Mouse (Mus musculus) gastrocnemius, postnatal 10 days (tissue): ENCODE measurements around the gene Neil3. TPM values are rescaled to one million over a fixed set of nuclear protein-coding genes. Genes with fewer than 3 reads are reported as not detected.

Experiments used
- DNase-seq: peaks from one replicate; pipeline ENCODE4 v3.0.0; 2021; ENCODE audit warnings: mixed read lengths
- long read RNA-seq, 2 experiments: library from polyadenylated mRNA; stranded (forward); transcript quantifications; one replicate each; pipeline ENCODE4 v2.0.0; 2021
- total RNA-seq, 2 experiments: library from RNA; stranded (reverse); gene quantifications; 2 replicates each; pipeline ENCODE4 v1.2.3; 2021

Neil3 gene
- total RNA-seq, result 1 to 10 TPM; 5.6 to 7.5 TPM
- long read RNA-seq, experiment 1, partial matches to known transcripts, result 0 of 5 reads
- long read RNA-seq, experiment 1, other reads (novel, unspliced or antisense), result 1 of 5 reads
- long read RNA-seq, experiment 2, result 0 reads

DNA sequence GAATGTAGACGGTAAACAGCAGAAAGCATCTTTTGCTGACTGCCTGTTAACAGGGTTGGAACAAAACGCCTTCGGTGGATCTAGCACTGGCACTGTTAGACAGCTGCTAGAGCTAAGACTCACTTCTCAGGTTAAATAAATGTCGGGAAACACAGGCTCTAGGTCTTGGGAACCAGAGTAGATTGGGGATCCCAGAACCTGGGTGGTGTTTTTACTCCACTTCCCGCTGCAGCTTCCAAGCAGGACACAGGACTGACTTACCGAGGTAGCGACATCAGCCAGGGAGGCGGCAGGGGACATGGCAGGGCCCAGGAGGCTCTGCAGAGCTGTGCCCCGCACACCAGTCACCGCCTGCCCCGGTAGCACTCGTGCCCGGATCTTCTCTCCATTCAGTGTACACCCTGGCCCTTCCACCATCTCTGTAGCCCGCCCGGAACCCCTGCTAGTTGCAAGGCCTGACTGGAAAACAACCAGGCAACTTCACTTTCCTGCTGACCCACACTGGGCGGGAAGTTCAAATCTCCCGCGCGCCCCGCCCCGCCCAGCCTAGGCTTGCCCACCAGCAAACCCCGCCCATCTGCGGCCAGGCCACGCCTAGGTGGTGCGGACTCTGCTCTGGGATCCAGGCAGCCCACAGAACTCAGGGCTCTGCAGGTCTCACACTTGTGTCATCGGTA is at the start of gene Neil3:
Gene Neil3, minus strand, starts transcription at position 571 of the 677 bp plus-strand sequence.
- peak; percentile 84 for DNase-seq

GRCm38 (mm10) chr8:53680846-53681245 is 42.0 kb upstream of the Neil3 start:
- peak; percentile 51 for DNase-seq

GRCm38 (mm10) chr8:53663946-53664345 is 25.1 kb upstream of the Neil3 start:
- peak; percentile 66 for DNase-seq

DNA sequence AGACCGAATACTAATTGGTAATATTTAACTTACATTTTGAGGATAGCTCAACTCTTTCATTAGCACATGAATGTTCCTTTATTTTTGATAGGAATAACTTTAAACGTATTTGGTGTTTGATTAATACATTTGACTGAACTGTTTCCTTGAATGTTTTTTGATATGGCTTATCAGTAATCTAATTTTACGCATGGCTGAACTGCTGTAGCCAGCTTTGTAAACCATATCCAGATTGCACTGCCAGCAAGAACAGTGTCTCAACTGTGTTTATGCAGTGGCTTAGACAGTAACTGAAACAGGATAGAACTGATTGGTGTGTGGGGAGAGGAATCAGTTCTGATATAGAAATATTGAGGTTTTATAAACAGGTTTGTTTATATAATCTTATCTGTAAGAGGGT is 22.6 kb upstream of the Neil3 start:
- DNase-seq, result no peak

DNA sequence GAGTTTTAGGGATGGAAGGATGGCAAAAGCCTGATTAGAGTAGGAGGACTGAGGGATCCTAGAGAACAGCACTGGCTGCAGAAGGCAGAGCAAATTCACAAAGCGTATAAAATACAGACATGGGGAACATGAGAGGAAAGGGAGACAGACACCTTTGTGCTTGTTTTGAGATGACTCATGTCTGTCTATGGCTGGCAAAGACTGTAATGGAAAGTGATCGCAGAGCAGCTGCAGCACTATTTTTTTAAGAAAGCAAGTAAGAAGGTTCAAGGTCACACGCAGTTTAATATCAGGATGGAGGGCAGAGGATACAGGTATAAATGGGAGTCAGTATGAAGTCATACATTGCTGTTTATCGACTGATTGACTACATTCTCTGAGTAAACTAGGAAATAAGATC is 8.2 kb downstream of the Neil3 start:
- DNase-seq, result no peak

DNA sequence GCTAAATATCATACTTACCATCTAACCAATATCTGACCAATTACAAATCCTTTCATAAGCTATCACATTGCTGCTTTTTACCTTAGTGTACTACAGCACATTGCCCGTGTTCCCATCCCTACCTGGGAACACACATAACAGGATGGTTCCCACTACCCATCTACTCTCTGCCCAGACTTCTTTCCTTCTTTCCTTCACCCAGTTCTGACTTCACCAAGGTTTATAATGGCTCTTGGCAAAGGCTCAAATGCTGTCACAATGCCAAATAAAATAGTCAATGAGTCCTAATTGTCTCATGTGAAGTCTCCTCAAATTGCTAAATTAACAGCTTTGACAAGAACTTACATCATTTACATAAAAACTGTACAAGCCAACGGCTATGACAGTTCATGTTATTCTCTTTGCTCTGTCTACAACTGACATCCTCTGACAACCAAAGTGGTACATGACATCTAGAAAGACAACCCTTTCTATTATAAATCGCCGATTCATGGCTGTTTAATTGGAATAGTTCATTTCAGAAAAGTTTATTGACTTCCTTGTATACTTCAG is 9.9 kb downstream of the Neil3 start:
- no peak for DNase-seq

DNA sequence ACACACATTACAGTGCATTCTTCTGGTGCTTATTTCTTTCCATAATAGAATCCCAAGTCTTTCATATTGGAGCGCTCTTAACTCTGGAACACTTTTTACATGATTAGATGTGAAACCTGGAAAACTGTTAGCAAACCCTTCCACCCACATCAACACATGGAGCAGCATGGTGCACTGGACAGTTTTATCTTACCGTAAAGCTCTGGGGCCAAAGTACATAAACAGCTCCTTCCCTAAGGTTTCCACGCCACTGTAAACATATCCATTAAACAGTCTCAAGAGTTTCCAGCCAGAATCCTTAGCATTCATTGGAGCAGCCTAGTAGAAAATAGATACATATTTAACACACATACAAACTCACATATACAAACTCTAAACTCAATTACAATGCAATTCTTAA is 15.4 kb downstream of the Neil3 start:
- DNase-seq, result no peak

GRCm38 (mm10) chr8:53619196-53619595 is 19.7 kb downstream of the Neil3 start:
- DNase-seq, result no peak

- no peak for DNase-seq
Observed at GRCm38 (mm10) chr8:53614288-53614646, 24.6 kb downstream of the Neil3 start.

DNA sequence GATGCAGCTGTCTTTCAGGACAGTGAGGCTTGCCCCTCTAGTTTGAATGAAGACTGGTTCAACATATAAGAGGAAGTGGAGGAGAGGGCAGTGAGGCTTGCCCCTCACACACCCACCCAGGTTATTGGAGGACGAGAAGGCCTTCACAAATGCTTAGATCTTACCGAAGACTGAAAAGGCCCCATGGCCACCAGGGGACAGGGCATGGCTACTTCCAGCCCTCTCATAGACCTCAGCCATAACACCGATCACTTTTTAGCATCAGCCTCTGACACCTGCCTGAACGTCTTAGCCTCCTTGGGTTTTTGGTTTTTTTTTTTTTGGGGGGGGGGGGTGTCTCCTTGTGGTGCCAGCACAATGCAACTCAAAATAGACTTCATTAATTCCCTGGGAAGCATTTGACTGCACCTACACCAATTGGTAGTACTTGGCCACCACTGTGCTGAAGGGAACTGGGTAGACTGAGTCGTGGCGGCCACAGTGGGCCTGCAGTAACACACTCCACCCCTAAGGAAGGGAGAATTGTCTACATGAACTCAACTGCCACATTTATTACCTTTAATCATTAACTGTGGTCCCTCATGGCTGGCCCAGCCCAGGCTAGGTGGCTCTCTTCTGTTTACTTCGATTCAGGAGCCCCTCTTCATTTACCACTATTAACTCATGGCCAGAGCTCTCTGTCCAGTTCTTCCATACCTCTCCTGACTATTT is 25.1 kb downstream of the Neil3 start:
- no peak for DNase-seq

- no peak for DNase-seq
Observed at GRCm38 (mm10) chr8:53612297-53612696, 26.6 kb downstream of the Neil3 start.

DNA sequence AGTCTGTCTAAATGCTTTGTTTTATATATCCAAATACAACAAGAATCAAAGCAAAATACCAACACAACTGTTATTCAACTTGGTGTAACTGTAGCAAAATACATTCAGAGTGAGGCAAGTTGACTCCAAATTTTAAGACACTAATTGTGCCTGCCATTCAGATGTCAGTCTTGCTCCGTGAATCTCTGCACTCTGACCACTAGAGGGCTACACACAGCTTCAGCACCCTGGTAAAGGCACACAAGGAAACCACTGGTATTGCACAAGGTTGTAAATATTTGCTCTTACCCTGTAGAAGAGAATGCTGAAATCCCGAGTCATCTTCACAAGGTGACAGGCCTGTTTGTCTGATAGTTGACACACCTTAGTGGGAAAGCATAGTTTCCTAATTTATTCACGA is 31.8 kb downstream of the Neil3 start:
- DNase-seq, result no peak

DNA sequence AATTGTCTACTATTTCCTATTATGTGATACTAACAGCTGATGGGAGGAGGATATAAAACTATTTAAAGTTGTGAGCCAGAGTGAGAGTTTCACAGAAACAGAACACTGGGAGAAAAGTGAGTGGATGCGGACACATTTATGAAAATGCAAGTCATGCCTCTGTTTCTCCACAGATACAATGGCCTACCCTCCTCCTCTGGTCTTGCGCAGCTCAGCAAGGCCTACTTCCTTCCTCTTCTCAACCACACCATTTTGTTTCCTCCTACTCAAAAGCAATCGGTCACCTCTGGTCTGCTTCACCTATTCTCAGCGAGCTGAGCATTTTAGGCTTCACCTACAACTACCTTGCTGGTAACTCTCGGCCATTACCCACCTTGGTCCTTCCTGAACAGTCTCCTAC is 34.0 kb downstream of the Neil3 start:
- DNase-seq, result no peak

DNA sequence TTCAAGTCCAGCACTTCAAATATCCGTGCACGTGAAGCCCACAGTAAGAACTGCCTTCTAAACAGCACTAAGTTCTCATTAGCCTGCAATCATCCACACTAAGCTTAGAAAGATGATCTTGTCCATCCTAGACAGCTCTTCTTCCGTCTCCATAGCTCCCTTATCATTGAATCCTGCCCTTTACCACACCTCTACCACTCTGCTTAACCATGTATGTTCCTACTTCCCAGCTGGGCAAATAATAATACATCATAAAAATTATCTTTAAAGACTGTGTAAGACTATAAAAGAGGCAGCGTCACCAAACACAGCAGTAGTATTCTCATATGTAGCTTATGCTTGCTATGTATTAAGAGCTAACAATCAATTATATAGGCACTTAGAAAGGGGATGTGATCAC is 35.2 kb downstream of the Neil3 start:
- no peak for DNase-seq

- no peak for DNase-seq
Observed at GRCm38 (mm10) chr8:53600826-53601225, 38.0 kb downstream of the Neil3 start.

GRCm38 (mm10) chr8:53600025-53600811 is 38.6 kb downstream of the Neil3 start:
- DNase-seq, result no peak

DNA sequence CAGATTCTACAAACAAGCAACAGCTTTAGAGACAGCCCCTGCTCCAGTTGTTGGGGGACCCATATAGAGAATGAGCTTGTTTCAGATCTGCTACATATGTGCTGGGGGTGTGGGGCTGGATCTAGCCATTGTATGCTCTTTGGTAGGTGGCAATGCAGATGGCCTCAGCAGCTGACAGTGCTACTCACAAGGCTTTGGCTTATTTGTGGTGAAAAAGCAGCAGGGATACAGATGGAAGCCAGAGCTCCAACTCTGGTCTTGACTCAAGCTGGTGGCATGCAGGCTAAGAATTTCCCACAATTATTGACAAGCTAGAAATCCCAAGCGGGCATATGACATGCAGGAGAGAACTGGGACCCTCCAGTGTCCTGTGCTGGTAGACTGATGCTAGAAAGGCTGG is 40.8 kb downstream of the Neil3 start:
- DNase-seq, result no peak

- no peak for DNase-seq
Observed at GRCm38 (mm10) chr8:53591777-53592176, 47.1 kb downstream of the Neil3 start.

- DNase-seq, result no peak
Observed at GRCm38 (mm10) chr8:53573600-53573999, 65.3 kb downstream of the Neil3 start.

DNA sequence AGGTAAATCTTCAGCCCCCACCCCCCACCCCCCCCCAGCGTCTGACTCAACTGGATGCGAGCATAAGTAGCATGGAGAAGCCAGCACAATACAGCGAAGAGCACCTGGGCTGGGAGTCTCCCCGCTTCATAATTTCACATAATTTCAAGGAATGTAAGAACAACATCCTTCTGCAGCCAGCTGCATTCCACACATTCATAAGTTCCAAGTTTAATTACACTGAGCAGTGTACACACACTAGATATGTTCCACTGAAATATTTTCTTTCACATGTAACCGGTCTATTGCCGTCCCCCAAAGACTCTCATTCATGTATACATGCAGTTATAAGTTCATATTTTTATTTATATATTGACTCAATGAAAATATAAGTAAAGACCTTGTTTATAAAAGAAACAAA is 72.6 kb downstream of the Neil3 start:
- DNase-seq, result no peak

- no peak for DNase-seq
Observed at GRCm38 (mm10) chr8:53562441-53563040, 76.3 kb downstream of the Neil3 start.

GRCm38 (mm10) chr8:53539585-53539984 is 99.3 kb downstream of the Neil3 start:
- no peak for DNase-seq
